Mouse (Mus musculus) cortical plate, adult 2 months (tissue): ENCODE results near the gene Slc35a3.

Experiments
- CTCF ChIP-seq: fragments of 200-500 bp; IDR thresholded peaks from 2 replicates; pipeline ENCODE4 v1.5.1; 2011; ENCODE audit warnings: mild to moderate bottlenecking, control low read depth, low read length; ENCODE audit not compliant: insufficient read depth; ENCODE audit errors: extremely low read depth
- POLR2A ChIP-seq: fragments of 200-500 bp; IDR thresholded peaks from 2 replicates; pipeline ENCODE4 v1.6.1; 2011; ENCODE audit warnings: mild to moderate bottlenecking, low read length, control low read depth; ENCODE audit not compliant: insufficient read depth; ENCODE audit errors: extremely low read depth

DNA sequence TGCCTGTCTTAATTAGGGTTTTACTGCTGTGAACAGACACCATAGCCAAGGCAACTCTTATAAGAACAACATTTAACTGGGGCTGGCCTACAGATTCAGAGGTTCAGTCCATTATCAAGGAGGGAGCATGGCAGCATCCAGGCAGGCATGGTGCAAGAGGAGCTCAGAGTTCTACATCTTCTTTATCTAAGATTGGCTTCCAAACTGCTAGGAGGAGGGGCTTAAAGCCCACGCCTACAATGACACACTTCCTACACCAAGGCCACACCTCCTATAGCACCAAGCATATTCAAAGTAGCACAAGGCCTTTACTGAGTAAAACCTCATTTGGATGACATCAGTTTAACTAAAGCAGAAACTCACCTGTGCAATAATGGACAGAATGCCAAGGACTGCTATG is 72.6 kb downstream of the Slc35a3 start:
- TF ChIP-seq POLR2A (no peak), CTCF (no peak)
